Mouse (Mus musculus) cerebellum, adult 18-20 months (tissue): ENCODE data around the gene Kifc1.

Source experiments
- DNase-seq, 2 experiments: peaks; one replicate each; pipeline ENCODE4 v3.0.0; 2021

Kifc1 gene

DNA sequence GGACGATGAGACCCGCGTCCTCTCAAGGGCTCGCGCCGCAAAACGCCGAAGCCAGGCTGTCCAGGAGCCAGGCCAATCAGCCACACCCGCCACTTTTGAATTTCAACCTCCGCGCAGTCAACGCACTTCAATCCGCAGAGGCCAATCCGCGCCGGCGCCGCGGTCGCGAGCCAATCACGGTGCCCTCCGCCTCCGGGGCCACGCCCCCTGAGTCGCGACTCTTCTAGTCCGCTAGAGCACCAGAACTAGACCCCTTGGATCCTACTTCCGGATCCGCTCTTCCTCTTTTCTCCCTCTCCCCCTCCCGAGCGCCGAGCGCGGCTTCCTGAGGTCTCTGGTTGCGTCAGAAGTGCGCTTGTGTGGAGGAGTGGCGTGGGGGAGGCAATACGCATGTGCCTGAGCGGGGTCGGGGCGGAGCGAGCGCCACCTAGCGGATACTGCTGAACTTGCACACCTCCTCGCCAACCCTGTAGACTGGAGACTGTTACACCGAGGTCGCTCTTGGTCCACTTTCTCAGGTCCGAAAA, at the start of gene Kifc1:
Gene Kifc1 (minus strand): TSS at position 129 of the 527 bp plus-strand sequence.
- DNase-seq: peak; percentile 99

DNA sequence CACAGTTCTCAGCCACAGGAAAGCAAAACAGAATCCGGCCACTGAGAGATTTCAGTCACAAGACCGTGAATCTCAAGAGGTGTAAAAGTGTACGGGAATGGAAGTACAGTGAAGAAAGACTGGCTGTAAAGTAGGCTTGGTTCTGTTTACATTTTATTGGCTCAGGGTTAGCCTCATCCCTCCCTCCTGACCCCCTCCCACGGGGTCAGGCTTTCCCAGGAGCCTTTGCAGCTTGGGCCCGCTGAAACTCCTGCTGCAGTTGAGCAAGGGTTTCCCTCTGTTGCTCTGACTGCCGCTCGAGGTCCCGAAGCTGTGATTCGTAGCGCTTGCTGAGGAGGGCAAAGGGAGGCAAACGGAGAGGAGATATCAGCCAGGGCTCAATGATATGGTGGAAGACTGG, 48.3 kb upstream of the Kifc1 start:
- DNase-seq: no peak

DNA sequence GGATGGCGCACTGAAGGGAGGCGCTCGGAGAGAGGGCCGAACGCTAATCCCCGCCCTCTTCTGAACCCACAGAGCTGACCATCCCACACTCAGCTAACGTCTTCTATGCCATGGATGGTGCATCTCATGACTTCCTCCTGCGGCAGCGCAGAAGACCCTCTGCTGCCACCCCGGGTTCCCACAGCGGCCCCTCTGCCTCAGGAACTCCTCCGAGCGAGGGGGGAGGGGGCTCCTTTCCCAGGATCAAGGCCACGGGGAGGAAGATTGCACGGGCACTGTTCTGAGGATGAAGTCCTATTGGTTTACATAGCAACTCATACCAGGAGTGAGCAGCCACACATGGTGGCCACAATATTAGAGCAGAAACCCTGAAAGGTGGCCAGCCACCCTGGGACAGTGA, 46.5 kb upstream of the Kifc1 start:
- DNase-seq: no peak

DNA sequence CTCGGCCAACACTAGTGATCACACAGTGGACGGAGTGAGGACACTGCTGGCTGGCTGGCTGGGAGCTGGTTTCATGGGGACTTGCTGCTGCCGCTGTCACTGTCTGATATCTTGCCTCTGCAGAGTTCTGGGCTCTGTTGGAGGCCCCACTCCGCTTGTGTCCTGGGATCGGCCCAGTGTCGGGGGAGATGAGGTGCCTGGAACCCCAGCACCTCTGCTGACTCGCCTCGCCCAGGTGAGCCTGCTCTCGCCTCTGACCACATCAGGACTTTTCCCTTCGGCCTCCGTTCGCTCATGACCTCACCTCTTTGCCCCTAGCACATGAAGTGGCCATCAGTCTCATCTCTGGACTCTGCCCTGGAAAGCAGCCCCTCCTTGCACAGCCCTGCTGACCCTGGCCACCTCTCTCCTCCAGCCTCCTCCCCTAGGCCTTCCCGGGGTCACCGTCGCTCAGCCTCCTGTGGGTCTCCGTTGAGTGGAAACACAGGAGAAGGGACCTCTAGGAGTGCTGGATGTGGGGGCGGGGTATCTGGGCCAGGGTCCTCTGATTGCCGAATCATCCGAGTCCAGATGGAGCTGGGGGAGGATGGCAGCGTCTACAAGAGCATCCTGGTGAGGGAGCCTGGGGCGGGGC, 45.1 kb upstream of the Kifc1 start:
- no peak for DNase-seq

DNA sequence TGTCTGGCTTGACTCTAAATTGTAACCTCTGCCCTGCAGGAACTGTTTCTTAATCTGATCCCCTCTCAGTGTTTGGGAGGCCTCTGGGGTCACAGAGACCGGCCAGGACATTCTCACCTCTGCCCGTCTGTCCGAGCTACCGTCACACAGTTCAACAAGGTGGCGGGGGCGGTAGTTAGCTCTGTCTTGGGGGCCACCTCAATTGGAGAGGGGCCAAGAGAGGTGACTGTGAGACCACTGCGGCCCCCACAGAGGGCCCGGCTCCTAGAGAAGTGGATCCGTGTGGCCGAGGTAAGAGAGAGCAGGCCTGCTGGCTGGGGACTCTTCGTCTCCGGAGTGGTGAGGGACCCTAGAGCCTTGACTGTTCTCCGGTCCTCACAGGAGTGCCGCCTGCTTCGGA, 42.5 kb upstream of the Kifc1 start:
- DNase-seq: no peak

DNA sequence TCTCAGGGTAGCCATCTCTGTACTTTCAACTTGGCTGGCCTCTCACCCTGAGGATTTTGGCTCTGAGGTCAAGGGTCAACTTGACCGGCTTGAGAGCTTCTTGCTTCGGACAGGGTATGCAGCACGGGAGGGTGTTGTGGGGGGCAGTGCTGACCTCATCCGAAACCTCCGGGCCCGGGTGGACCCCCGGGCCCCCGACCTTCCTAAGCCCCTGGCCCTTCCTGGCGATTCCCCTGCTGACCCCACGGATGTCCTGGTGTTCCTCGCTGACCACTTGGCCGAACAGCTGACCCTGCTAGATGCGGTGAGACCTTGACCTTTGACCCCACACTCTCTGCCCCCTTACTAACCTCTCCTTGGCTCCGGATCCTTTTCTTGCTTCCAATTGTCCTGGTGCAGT, 42.0 kb upstream of the Kifc1 start:
- DNase-seq: no peak

DNA sequence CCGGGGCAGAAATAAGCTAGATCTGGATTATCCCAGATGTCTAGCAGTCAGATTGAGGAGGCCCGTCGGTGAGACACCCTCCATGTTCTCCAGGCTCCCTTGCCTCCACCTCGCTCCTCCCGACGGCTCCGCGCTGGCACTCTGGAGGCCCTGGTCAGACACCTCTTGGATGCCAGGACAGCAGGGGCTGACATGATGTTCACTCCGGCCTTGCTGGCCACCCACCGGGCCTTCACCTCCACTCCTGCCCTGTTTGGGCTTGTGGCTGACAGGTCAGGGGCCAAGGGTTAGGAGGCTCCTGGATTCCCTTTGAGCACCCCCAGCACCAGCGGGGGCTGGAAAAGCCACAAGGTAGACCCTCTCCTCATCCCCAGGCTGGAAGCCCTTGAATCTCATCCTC, 41.5 kb upstream of the Kifc1 start:
- no peak for DNase-seq

DNA sequence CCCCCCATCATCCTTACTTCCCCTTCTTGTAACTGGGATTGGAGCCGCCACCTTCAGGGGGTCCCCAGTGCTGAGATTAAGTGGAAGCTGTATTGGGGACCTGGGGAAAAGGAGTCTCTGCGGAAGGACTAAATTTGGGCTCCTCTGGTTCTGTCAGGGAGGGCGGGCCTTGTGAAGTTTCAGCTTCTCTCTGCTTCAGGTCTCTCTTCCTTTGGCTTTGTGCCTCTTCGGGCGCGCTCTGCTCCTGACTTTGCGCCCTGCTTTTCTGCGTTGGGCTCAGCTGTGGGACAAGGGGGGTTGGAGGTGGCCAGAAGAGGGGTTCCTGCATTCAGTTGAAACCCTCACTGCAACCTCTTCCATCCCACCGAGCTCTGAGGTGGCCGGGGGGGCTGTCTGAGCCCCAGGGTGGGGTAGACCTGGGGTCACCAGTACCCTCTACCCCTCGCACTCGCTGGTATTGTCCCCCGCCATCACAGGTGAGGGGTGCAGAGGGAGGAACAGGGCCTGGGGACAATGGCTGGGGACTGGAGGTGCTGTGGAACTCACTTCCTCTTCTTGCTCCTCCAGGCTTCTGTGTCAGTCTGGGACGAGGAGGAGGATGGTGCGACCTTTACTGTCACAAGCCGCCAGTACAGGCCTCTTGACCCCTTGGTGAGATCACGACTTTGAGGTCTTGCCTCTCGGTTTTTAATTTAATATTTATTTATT, 40.9 kb upstream of the Kifc1 start:
- no peak for DNase-seq

DNA sequence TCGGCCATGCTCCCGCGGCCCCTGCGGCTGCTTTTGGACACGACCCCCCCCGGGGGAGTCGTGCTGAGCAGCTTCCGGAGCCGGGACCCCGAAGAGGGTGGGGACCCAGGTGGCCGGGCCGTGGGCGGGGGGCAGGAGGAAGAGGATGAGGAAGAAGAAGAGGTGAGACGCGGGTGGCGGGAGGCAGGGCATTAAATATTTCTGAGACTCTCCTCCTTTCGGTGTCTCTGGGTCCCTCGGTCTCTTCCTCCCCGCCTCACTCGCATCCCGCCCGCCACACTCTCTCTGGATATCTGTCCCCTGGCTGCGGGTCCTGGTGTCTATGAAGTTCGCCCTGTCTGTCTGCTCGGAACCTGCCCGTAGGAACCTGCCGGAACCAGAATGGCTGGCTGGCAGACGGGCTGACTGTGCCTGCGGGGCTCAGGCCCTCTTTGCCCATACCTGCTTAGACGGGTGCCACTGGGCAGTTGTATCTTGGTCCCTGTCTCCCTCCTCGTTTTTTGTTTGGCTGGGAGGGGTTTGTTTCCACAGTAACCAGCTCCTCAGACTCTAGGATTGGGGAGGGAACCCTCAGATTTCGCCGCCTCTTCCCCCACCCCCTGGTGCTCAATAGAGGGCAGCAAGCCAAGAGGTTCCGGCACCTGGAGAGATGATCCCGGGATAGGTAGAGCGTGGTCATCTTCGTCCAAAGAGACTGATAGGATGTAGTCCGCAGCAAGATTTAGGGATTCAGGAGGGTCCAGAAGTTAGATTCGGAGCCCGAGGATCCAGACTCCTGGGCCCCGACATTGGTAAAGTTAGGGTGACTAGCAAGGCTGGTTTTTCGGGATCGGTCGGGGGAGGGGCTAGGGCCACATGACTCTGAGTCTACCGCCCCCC, 40.1 kb upstream of the Kifc1 start:
- DNase-seq: peak; percentile 65 to 67

DNA sequence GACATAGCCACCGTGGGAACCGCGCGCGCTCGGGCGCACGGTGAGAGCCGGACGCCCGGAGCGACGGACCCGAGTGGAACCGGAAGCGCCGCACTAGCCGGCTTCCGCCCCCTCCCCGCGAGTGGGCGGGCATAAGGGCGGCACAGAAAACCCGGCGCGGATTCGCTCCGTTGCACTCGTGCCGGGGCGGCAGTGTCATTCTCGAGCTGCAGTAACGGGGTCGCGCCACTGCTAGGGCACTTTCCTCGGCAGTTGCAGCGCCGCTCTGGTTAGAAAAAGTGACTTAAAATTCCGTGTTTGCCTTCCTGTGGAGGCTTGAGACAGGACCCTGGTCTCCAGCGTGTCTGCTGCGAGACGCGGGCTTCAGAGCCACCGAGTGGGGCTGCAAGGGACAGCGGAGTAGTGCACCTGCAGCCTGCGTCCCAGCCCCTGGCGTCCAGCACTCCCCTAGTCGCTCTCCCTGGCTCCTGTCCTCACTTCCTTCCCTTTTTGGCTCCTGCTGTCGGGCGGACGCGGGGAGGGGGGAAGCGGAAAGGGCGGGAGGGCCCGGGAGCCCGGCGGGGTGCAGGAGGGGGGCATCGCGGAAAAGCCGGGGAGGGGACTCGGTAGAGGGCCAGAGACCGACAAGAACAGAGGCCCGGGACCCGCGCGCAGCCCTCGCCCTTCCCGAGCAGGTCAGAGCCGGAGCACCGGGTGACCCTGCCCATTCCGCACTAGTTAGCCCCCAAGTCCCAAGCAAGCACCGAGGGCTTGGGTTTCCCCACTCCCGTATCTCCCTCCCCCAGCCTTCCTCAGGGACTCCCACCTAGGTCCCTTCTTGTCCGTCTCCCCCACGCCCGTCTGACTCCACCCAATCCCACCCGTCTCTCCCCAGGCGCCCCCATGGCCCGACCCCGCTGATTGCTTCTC, 39.2 kb upstream of the Kifc1 start, which contains the start of gene Rgl2:
Gene Rgl2 (plus strand): TSS at position 173 of the 909 bp plus-strand sequence.
- DNase-seq: peak; percentile 87 to 98

DNA sequence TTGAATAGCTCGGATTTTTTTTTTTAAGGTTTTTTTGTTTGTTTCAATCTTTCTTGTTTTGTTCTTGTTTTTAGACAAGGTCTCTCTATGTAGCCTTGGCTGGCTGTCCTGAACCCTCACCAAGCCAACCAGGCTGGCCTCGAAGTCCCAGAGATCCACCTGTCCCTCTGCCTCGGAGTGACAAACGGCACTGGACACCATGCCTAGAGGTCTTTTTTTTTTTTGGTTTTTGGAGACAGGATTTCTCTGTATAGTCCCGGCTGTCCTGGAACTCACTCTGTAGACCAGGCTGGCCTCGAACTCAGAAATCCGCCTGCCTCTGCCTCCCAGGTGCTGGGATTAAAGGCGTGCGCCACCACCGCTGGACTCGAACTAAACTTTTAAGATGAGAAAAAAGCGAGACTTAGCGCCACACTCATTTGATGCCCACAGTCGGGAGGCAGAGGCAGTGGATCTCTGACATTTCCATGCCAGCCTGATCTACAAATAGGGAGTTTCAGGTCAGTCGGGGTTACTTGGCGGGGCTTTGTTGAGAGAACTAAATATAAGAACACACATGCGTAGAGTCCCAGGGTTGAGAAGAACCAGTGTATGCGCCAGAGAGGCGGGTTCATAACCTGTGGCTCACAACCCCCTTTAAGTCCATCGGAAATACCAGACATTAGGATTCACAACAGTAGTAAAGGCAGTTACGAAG, 37.9 kb upstream of the Kifc1 start:
- no peak for DNase-seq

DNA sequence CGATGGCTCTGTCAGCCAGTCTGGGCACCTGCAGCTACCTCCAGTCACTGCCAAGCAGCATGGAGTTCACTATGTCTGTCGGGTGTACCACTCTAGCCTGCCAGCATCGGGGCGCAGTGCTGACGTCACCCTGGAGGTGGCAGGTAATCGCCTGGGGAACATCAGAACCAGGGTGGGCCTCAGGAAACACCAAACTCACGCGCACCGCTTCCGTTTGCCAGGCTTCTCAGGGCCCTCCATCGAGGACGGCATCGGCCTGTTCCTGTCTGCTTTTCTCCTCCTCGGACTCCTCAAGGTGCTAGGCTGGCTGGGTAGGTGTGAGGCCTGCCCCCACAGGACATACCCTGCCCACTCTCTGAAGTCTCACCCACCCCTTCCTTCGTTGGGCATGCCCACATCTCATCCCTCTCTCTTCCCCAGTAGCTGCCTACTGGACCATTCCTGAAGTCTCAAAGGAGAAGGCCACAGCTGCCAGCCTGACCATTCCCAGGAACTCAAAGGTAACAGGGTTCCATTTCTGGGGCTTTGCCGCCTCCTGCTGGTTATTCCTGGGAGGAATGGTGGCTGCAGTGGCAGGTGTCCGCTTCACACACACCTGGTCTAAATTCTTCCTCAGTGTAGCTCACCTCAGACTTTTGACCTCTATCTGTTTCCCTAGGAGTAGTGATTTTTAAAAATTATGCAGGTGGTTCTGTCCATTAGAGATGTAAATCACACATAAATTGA, 35.9 kb upstream of the Kifc1 start:
- DNase-seq: no peak

DNA sequence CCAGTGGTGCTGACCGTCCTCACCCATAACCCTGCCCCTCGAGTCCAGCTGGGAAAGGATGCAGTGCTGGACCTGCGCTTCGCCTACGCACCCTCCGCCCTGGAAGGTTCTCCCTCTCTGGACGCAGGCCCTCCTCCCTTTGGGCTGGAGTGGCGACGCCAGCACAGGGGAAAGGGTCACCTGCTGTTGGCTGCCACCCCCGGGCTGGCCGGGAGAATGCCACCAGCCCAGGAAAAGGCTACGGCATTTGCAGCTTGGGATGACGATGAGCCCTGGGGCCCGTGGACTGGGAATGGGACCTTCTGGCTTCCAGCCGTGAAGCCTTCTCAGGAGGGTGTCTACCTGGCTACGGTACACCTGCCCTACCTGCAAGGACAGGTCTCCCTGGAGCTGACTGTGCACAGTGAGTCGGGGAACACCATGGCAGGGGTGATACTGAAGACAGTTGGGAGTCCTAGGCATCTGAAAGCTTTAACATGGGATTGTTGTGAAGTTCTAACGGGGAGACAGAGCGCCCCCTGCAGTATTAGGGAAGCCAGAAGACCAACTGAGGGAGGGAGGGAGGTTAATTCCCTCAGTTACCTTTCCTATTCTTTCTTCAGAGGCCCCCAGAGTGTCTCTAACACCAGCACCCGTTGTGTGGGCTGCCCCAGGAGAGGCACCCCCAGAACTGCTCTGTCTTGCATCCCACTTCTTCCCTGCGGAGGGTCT, 35.1 kb upstream of the Kifc1 start:
- peak in 1 of 2 experiments; percentile 5 for DNase-seq

DNA sequence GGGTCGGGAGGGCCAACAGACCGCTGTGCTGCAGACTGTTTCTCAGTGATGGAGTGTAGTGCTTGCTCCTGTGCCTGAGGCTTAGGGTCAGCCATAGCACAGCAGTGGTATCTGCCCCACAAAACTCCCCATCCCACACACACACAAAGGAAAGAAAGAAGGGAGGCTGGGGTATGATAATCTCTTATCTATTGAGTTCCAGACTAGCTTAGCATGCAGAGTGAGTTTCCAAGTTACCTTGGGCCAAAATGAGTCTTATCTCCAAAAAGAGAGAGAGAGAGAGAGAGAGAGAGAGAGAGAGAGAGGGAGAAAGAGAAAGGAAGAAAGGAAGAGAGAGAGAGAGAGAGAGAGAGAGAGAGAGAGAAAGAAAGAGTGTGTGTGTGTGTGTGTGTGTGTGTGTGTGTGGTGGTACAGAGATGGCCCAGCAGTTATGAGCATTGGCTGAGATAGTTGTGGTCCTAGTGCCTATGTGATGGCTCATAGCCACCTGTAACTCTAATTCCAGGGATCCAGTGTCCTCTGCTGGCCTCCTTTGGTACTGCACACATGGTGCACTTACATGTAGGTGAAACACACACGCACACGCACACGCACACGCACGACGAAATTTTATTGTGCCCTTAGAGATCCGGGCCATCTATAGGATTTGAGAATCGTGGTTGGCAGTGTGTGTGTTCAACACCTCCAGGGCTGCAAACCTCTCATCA, 34.3 kb upstream of the Kifc1 start:
- no peak for DNase-seq

DNA sequence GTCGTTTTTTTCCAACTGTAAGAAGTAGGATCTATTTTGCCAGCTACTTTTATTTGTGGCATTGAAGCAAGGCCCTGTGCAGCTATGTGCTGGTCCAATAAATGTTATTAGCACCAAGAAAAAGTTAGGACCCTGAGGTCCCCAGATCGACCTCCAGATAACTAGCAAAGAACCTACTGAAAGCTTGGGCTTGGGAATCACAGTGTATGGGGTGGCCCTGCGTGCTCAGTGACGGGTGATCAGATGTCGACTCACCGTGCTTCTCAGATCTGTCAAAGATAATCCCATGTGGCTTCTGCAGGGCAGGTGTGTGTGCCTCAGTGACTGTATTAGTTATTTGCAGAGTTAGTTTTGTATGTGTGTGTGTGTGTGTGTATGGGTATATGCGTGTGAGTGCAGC, 30.9 kb upstream of the Kifc1 start:
- DNase-seq: no peak

DNA sequence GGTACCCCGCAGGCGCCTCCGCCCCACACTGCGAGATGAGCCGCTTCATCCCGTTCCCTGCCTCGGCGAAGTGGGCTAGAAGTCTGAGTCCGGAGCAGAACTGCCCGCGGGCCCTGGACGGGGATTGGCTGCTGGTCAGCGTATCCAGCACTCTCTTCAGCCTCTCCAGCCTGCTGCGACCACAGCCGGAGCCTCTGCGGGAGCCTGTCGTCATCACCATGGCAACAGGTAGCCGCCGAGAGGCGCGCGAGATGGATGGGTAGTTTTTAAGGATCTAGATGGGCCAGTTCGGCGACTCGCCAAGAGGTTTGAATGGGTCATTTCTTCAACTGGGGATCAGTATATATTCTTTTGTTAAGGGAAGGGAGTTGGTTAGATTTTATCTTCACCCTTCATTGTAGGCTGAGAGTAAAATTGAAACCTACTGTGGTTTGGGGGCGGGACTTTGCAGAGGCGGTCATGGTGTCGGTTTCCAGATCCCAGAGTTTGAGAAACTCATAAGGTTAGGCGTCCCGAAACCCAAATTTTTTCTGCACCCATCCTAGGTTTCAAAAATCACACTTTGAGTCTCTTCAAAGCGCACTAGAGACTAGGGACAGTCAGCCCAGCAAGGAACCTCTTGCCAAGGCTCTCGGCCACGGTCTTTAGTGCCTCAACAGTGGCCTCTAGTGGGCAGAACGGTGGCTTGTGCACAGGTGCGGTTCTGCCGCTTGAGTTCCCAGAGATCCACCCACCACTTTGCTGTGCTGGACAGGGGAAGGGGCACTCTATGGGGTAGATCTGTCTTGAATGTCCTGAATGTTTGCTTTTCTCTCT, 30.0 kb upstream of the Kifc1 start:
- peak; percentile 91 to 92 for DNase-seq

DNA sequence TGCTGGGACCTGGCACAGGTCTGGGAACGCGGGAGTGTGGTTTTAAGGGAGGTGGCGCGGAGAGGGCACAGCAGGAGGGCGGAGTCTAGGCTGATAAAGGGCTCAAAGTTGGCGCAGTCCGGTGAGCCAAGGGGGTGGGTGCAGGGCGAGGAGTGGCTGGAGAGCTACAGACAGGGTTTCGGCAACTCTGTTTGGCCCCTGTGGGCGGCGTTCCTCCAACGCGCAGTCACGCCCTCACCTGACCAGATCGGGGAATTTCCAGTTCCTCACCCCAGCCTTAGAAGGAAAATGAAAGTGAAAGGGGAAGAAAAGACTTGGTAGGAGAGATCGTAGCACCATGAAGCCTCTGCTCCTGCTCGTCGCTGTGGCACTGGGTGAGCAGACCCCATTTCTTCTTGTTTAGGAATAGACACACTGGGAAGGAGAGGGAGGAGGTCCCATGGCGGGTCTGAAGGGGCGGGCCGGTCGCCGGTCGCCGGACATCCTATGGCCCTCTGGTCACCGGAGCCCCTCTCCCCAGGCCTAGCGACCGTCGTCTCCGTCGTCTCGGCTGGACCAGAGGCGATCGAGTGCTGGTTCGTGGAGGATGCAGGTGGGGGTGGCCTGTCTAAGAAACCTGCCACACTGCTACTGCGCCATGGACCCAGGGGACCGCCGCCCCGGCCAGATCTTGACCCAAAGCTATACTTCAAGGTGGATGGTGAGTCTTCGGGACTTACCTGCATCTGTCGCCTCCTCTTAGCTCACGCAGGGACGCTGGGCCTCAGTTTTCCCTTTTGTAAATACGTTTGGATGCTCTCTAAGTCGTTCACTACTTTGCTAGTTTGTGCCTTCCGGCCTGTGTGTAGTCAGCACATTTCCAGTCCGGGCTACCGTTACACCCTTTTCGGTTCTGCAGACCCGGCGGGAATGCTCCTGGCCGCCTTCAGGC, 29.2 kb upstream of the Kifc1 start:
- peak; percentile 69 to 76 for DNase-seq
